Comparison of ENCODE assay signal across 17 mouse cellular contexts in genomic region chr13:72634752-72635315, GRCm38 (mm10). TPM values are rescaled to one million over a fixed set of nuclear protein-coding genes. Genes with fewer than 3 reads are reported as not detected.
DNase-seq lines count a peak whose midpoint lies in the region; ATAC-seq lines count a peak whose summit lies in the region.
"Had no signal": no experiment of that assay in that cellular context is flagged by ENCODE, and none has a peak within 500 bp of the region (broad histone marks: within the 10 kb centered on the region; RNA-seq: fewer than 3 reads in every experiment).

No protein-coding gene starts in this region.

- WGBS in hindbrain, embryonic 11.5 days = 8% methylated on average over 7 of the region's 7 CpGs
- 11% methylated on average over 7 of the region's 7 CpGs for WGBS in midbrain, embryonic 13.5 days
- WGBS in forebrain, embryonic 15.5 days = 2% methylated on average over 7 of the region's 7 CpGs

- H3K36me3 ChIP-seq in hindbrain, embryonic 11.5 days (ENCODE audit: control insufficient read depth, insufficient read depth, low read length) = 0 out of 2 replicates have a peak, but pooled peaks cover 3% of the 10 kb centered on the region
- peaks cover 12% of the 10 kb centered on the region for H3K36me3 ChIP-seq in midbrain, embryonic 13.5 days
- H3K36me3 ChIP-seq in forebrain, embryonic 15.5 days = no peaks in the 10 kb centered on the region
- H3K36me3 ChIP-seq: heart, embryonic 13.5 days; kidney, embryonic 15.5 days had no signal

- H3K9ac ChIP-seq in hindbrain, embryonic 11.5 days (ENCODE audit: low read depth, low read length) = no peak overlapping the region
- H3K9ac ChIP-seq in midbrain, embryonic 13.5 days (replicated peaks) = peak overlapping the region; percentile 53; the same call in 1 of the 2 replicates
- H3K9ac ChIP-seq in forebrain, embryonic 15.5 days (replicated peaks) = no peak overlapping the region
- H3K9ac ChIP-seq: heart, embryonic 13.5 days; kidney, embryonic 15.5 days had no signal

- H3K4me1 ChIP-seq in hindbrain, embryonic 11.5 days (replicated peaks; ENCODE audit: control insufficient read depth, insufficient read depth, low read length) = peaks cover 23% of the 10 kb centered on the region
- H3K4me1 ChIP-seq in midbrain, embryonic 13.5 days (replicated peaks) = peaks cover 82% of the 10 kb centered on the region
- H3K4me1 ChIP-seq in forebrain, embryonic 15.5 days = peaks cover 24% of the 10 kb centered on the region

- H3K4me3 ChIP-seq in hindbrain, embryonic 11.5 days (ENCODE audit: low read depth, low read length) = peak overlapping the region; percentile 28
- peak overlapping the region; percentile 36 for H3K4me3 ChIP-seq in midbrain, embryonic 13.5 days (replicated peaks)
- no peak overlapping the region for H3K4me3 ChIP-seq in forebrain, embryonic 15.5 days
- H3K4me3 ChIP-seq: gastrocnemius, adult 2 months; heart, embryonic 13.5 days; kidney, embryonic 15.5 days had no signal

- ATAC-seq in hindbrain, embryonic 11.5 days (ENCODE audit: low FRiP score) = peak; percentile 13; the same call in 1 of the 2 replicates
- ATAC-seq in midbrain, embryonic 13.5 days = no peak
- ATAC-seq in forebrain, embryonic 15.5 days (replicated peaks) = no peak
- ATAC-seq: forebrain, embryonic 14.5 days; Patski had no signal

- peak overlapping the region; percentile 30 for H3K4me2 ChIP-seq in hindbrain, embryonic 11.5 days (replicated peaks; ENCODE audit: low read depth, low read length)
- H3K4me2 ChIP-seq in midbrain, embryonic 13.5 days (replicated peaks) = peak overlapping the region; percentile 53
- no peak overlapping the region for H3K4me2 ChIP-seq in forebrain, embryonic 15.5 days (replicated peaks)
- H3K4me2 ChIP-seq: heart, embryonic 13.5 days; kidney, embryonic 15.5 days; liver, embryonic 11.5 days had no signal

- H3K9me3 ChIP-seq in hindbrain, embryonic 11.5 days (ENCODE audit: control insufficient read depth, low read length) = no peaks in the 10 kb centered on the region
- no peaks in the 10 kb centered on the region for H3K9me3 ChIP-seq in midbrain, embryonic 13.5 days
- no peaks in the 10 kb centered on the region for H3K9me3 ChIP-seq in forebrain, embryonic 15.5 days
- H3K9me3 ChIP-seq: heart, embryonic 13.5 days; kidney, embryonic 15.5 days had no signal

- H3K27ac ChIP-seq in hindbrain, embryonic 11.5 days (ENCODE audit: low read depth, low read length) = no peak overlapping the region; the same call in 1 of the 2 replicates
- H3K27ac ChIP-seq in midbrain, embryonic 13.5 days = peak overlapping the region; percentile 67
- no peak overlapping the region for H3K27ac ChIP-seq in forebrain, embryonic 15.5 days (replicated peaks)
- H3K27ac ChIP-seq: gastrocnemius, adult 2 months; heart, embryonic 13.5 days; kidney, embryonic 15.5 days had no signal

- H3K27me3 ChIP-seq in hindbrain, embryonic 11.5 days (ENCODE audit: control insufficient read depth, insufficient read depth, low read length) = peaks cover 30% of the 10 kb centered on the region
- H3K27me3 ChIP-seq in midbrain, embryonic 13.5 days = peaks cover 63% of the 10 kb centered on the region
- H3K27me3 ChIP-seq in forebrain, embryonic 15.5 days = peaks cover 93% of the 10 kb centered on the region
- H3K27me3 ChIP-seq: Patski had no signal

- peak; percentile 71 for DNase-seq in heart, adult 11 months
- DNase-seq in heart, adult 9 months (ENCODE audit: low spot score in 2 of 2) = no peak
- DNase-seq in 3134 (ENCODE audit: extremely low read depth, insufficient read length, low spot score) = peak; percentile 24
- DNase-seq in hindbrain, embryonic 11.5 days (ENCODE audit: low spot score) = peak; percentile 48
- DNase-seq in gastrocnemius, postnatal 36 days = no peak
- no peak for DNase-seq in spleen, postnatal 14 days (ENCODE audit: low spot score in 2 of 2)
- DNase-seq: cerebellum, adult 2 months; gastrocnemius, adult 2 months; thymus, postnatal 36 days had no signal

- intact Hi-C loops in gastrocnemius, postnatal 36 days (cut with DNase I) = no loop called here

RNA-seq across cellular contexts. Expression of gene Irx2, which starts 6.2 kb away (rescaled TPM):
- polyA plus RNA-seq in hindbrain, embryonic 11.5 days (2014; fragmentation: Nextera tagmentation; extraction: Ambion mirVana) = 55.9 TPM in 2 replicates
- polyA plus RNA-seq in midbrain, embryonic 13.5 days (2015; fragmentation: Nextera tagmentation; extraction: Ambion mirVana) = 36.7 and 45.1 TPM in 2 replicates
- not detected for total RNA-seq in gastrocnemius, postnatal 36 days (2021)
- 0.90 and 1.4 TPM in 2 replicates for polyA plus RNA-seq in forebrain, embryonic 15.5 days (2015; fragmentation: Nextera tagmentation; extraction: Ambion mirVana)
- total RNA-seq: gastrocnemius, adult 2 months; megakaryocyte progenitor cell, adult 5-6 weeks had no signal

Comparison
In these comparisons a context has a peak if more than half of its experiments do, and no peak if none do; other contexts are left out.
1. DNase-seq: peak in heart, adult 11 months (single experiment), 3134 (single experiment) and hindbrain, embryonic 11.5 days (single experiment); none in heart, adult 9 months (0 of 2), gastrocnemius, postnatal 36 days (0 of 2) and spleen, postnatal 14 days (0 of 2).
2. RNA of gene Irx2, which starts 6.2 kb away (polyA plus RNA-seq): 55.9 TPM in hindbrain, embryonic 11.5 days and 36.7 to 45.1 TPM in midbrain, embryonic 13.5 days; 0.90 to 1.4 TPM in forebrain, embryonic 15.5 days; every median in the first group is over 10 times any median in the second.